Mouse (Mus musculus) lung, embryonic 14.5 days (tissue): ENCODE measurements at regions not wholly inside any gene's neighbourhood (a gene's known extent, or its start where the extent isn't known, plus 50 kb on each side); places are given as distances from the start of the nearest gene placed in this dataset.

Experiments used
- ATAC-seq: fragments of 200-750 bp; cut with Nextera tagmentation; 2 replicates; pipeline ENCODE4 v1.8.0; 2017; ENCODE audit warnings: mild to moderate bottlenecking, moderate TSS enrichment, moderate library complexity; ENCODE audit not compliant: insufficient read depth
- DNase-seq: peaks from one replicate; pipeline ENCODE4 v3.0.0-alpha.2; 2015
- H3K27ac ChIP-seq: fragments of 300-500 bp; sonication (generic); 2 replicates; pipeline ENCODE4 v1.5.1; 2014; ENCODE audit warnings: low read depth, mild to moderate bottlenecking, moderate library complexity
- H3K27me3 ChIP-seq: fragments of 300-500 bp; sonication (generic); 2 replicates; pipeline ENCODE4 v1.6.1; 2014; ENCODE audit warnings: low read length, control low read depth; ENCODE audit not compliant: insufficient read depth
- H3K36me3 ChIP-seq: fragments of 300-500 bp; sonication (generic); 2 replicates; pipeline ENCODE4 v1.6.1; 2014; ENCODE audit warnings: control low read depth; ENCODE audit not compliant: insufficient read depth
- H3K4me1 ChIP-seq: fragments of 300-500 bp; sonication (generic); 2 replicates; pipeline ENCODE4 v1.6.1; 2014; ENCODE audit warnings: antibody characterized with exemption, control low read depth; ENCODE audit not compliant: insufficient read depth
- H3K4me2 ChIP-seq: fragments of 300-500 bp; sonication (generic); 2 replicates; pipeline ENCODE4 v1.6.1; 2014; ENCODE audit warnings: mild to moderate bottlenecking
- H3K4me3 ChIP-seq: fragments of 300-500 bp; sonication (generic); 2 replicates; pipeline ENCODE4 v1.5.1; 2014; ENCODE audit warnings: low read depth, low read length
- H3K9ac ChIP-seq: fragments of 300-500 bp; sonication (generic); 2 replicates; pipeline ENCODE4 v1.6.1; 2014
- H3K9me3 ChIP-seq: fragments of 300-500 bp; sonication (generic); 2 replicates; pipeline ENCODE4 v1.6.1; 2016; ENCODE audit warnings: low read depth, low read length, control low read depth
- CTCF ChIP-seq: IDR thresholded peaks from 2 replicates; pipeline ENCODE4 v1.5.1; 2016; ENCODE audit warnings: antibody characterized with exemption, low read depth
- WGBS: fragments of 180-500 bp; shearing (Covaris S2); extraction: QIAGEN DNeasy Blood & Tissue Kit; methylation state at CpG from one replicate; pipeline ENCODE4 v1.1.7; 2014; 5-methylcytosine and 5-hydroxymethylcytosine counted together

DNA sequence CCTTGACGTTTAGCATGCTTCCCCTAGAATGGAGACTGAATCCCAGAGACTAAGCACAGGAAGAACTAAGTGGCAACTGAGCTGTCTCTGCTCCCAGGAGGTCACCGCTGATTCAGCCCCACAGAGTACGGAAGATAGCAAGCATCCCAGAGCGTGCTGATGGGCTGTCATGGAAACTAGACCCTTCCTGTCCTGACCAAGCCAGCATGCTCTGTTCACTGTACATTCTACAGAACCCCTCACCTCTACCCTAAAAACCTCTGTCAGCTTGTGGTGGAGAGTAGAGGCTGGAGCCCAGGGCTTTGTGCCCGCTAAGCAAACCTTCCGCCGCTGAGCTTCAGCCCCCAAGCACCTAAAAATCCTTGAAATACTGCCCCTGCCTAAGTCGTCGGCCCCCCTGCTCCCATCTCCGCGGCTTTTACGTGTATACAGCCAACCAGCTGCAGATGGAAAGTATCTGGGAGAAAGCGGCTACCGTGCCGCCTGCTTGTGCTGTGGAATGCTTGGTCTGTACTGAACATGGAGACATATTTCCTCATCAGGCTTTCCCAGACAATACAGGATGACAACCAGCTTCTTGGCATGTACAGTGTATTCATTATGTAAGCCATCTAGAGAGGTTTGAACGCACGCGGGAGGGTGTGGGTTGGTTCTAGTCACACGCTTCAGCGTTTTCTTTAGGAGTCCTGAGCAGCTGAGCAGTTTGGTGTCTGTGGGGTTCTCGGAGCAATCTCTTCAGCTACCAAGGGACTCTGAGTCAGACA lies 237.1 kb downstream of the Tshz3 start:
- WGBS = 42% methylated on average over 21 of the region's 21 CpGs
- Histone ChIP-seq H3K9me3 (no peaks in the 10 kb centered on the region), H3K27me3 (no peaks in the 10 kb centered on the region), H3K4me3 (no peak overlapping the region), H3K27ac (no peak overlapping the region), H3K36me3 (no peaks in the 10 kb centered on the region), H3K4me1 (0 out of 2 replicates have a peak, but pooled peaks cover 5% of the 10 kb centered on the region), H3K9ac (peak overlapping the region; percentile 9; the same call in 1 of the 2 replicates), H3K4me2 (peak overlapping the region; percentile 39; the same call in 1 of the 2 replicates)
- peak; percentile 60 for DNase-seq
- no peak for TF ChIP-seq CTCF
- peak; percentile 66; the same call in 1 of the 2 replicates for ATAC-seq

DNA sequence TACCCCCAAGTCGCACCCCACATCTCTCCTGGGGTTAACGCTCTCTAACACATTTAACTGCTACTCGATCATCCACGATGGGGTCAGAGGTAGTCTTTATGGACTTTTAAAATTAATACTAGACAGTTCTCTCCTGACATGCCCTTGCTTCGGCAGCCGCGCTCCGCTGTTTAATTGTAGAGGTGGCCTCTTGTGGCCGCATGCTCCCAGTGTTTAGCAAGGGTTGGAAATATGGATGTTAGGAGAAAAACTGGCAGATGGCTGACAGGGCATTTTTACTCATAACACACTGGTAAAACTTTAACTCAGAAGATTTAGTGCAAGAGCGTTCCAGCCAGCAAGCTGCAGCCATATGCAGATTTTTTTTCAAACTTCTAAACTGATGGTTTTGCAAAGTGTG lies 242.7 kb downstream of the Tshz3 start:
- no peak overlapping the region for H3K4me3 ChIP-seq
- no peaks in the 10 kb centered on the region for H3K9me3 ChIP-seq
- no peak; the same call in 1 of the 2 replicates for ATAC-seq
- peak overlapping the region; percentile 35; the same call in 1 of the 2 replicates for H3K4me2 ChIP-seq
- no peak overlapping the region for H3K9ac ChIP-seq
- 0 out of 2 replicates have a peak, but pooled peaks cover 5% of the 10 kb centered on the region for H3K4me1 ChIP-seq
- no peak overlapping the region for H3K27ac ChIP-seq
- no peaks in the 10 kb centered on the region for H3K27me3 ChIP-seq
- peak; percentile 76 for DNase-seq
- no peaks in the 10 kb centered on the region for H3K36me3 ChIP-seq
- 35% methylated on average over 10 of the region's 10 CpGs for WGBS
- peak; percentile 32; the same call in 1 of the 2 replicates for TF ChIP-seq CTCF

DNA sequence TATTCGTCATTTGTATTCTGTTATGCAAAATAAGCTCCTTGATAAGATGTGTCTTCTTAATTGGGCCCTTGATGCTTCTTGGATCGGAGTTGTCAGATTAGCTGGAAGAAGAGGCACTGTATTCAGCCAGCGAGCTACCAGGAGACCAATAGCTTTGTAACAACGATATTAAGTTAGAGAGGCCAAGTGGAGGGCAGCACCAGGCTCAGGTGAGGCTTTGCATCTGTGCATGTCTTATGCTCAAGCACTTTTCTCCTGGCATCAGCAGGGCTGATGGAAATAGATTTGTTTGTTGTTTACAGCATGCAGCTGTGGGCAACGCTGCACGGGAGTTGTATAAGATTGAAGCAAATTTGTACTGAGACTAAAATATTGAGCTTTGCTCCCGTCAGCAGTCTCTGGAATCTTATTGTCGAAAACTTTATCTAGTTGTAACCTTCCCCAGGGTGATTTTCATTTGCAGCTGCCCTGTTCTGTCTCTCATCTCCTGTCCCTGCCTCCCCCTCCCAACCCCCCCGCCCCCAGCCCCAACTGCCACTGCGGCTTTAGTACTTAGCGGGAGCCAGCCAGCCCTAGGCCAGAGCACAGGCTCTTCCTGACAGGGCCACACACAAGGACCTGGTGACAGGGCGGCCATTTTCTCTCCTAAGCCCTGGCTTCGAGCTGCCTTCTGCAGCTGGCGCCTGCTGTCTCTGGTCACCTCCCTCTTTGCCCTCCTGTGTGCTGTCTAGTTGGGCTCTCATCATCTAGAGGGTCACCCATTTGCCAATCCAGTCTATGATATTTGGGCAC lies 247.3 kb downstream of the Tshz3 start:
- Histone ChIP-seq H3K27ac (no peak overlapping the region), H3K9ac (no peak overlapping the region), H3K27me3 (no peaks in the 10 kb centered on the region), H3K36me3 (no peaks in the 10 kb centered on the region), H3K4me3 (no peak overlapping the region), H3K9me3 (no peaks in the 10 kb centered on the region), H3K4me2 (no peak overlapping the region), H3K4me1 (0 out of 2 replicates have a peak, but pooled peaks cover 5% of the 10 kb centered on the region)
- no peak for DNase-seq
- WGBS = 50% methylated on average over 14 of the region's 14 CpGs
- no peak for TF ChIP-seq CTCF
- ATAC-seq = peak; percentile 49; the same call in 1 of the 2 replicates

DNA sequence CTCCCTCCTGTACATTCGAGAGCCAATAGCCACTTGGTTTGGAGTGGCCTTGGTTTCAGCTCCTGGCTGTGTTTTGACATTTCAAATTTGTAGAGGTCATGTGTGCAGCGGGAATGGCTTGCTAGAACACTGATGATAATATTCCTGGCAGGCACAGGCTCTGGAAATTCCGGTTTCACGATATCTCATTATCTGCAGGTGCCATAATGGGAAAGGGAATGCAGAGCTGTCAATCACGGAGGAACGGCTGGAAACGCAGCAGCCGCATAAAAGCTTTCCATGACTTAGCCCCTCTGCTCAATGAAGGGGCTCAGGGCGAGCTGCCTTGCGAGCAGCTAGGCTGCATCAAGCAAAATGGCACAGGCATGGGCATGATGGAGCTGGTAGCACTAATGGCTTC lies 251.6 kb downstream of the Tshz3 start:
- H3K4me3 ChIP-seq = no peak overlapping the region

DNA sequence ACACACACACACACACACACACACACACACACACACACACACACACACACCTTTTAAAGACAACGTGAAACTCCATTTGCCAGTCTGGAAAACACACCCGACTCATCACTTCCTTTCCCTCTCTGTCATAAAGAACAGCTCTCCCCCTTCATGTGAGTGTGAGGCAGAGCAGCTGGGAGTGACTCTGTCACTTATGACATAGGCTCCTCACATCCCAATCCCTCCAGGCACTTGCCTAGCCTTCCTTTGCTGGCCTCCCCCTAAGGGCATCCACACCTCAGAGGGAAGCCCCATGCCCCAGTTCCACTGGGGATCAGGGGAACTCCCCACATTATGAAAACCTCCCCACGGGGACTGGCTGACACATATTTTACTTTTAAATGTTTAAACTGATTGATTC lies 257.5 kb downstream of the Tshz3 start:
- no peaks in the 10 kb centered on the region for H3K36me3 ChIP-seq
- no peak overlapping the region for H3K27ac ChIP-seq
- no peaks in the 10 kb centered on the region; the same call in 1 of the 2 replicates for H3K9me3 ChIP-seq
- no peak for TF ChIP-seq CTCF
- no peak overlapping the region for H3K4me2 ChIP-seq
- DNase-seq = peak; percentile 82
- 25% methylated on average over 3 of the region's 3 CpGs for WGBS
- no peak overlapping the region for H3K4me3 ChIP-seq
- H3K9ac ChIP-seq = no peak overlapping the region
- H3K27me3 ChIP-seq = no peaks in the 10 kb centered on the region
- 0 out of 2 replicates have a peak, but pooled peaks cover 2% of the 10 kb centered on the region for H3K4me1 ChIP-seq
- ATAC-seq = peak; percentile 62; the same call in 1 of the 2 replicates

More for the DNA sequence above, 251.6 kb downstream of the Tshz3 start:
- ATAC-seq = no peak
- no peak for DNase-seq
- H3K36me3 ChIP-seq = no peaks in the 10 kb centered on the region
- H3K9ac ChIP-seq = no peak overlapping the region
- no peaks in the 10 kb centered on the region for H3K9me3 ChIP-seq
- H3K4me2 ChIP-seq = no peak overlapping the region
- no peaks in the 10 kb centered on the region for H3K27me3 ChIP-seq
- no peaks in the 10 kb centered on the region for H3K4me1 ChIP-seq
- WGBS = 64% methylated on average over 10 of the region's 10 CpGs
- no peak for TF ChIP-seq CTCF
- H3K27ac ChIP-seq = no peak overlapping the region

DNA sequence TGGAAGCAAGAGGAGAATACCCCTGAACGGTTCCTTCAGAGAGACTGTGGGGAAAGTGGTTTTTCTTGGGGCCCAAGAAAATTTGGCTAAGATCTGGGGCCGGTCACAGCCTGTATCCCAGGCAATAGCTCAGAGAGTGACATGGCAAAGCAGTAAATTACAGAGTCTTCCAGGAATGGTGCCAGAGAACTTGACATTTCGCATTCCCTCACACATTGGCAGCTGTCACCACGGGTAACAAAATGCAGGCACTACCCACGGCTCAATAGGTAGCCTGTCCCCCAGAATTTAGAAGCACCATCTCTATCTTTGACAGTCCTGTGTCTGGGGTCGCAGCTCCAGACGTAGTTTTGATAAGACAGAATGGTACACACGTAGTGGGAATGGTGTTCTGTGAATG lies 260.3 kb downstream of the Tshz3 start:
- H3K9me3 ChIP-seq = no peaks in the 10 kb centered on the region; the same call in 1 of the 2 replicates
- no peak overlapping the region for H3K4me3 ChIP-seq
- no peak overlapping the region for H3K27ac ChIP-seq
- H3K27me3 ChIP-seq = no peaks in the 10 kb centered on the region
- ATAC-seq (no peak), DNase-seq (no peak)
- WGBS = 49% methylated on average over 8 of the region's 8 CpGs
- no peaks in the 10 kb centered on the region for H3K36me3 ChIP-seq
- H3K4me2 ChIP-seq = no peak overlapping the region
- H3K9ac ChIP-seq = no peak overlapping the region
- TF ChIP-seq CTCF = no peak
- H3K4me1 ChIP-seq = 0 out of 2 replicates have a peak, but pooled peaks cover 2% of the 10 kb centered on the region

DNA sequence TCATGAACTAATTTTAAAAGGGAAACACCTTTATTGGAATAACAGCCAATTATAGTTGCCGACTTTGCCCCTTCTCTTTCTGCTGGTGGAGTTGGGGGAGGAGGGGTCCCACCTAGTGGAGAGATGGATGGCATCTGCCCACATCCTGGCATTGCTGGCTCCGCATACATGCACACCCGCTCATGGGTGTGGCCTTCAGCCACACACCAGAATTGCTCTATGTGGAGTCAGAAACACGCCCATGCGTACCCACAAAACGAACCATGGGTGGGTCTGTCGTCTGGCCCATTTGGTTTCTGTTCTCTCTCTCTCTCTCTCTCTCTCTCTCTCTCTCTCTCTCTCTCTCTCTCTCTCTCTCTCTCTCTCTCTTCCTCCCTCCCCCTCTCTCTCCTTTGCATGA lies 273.9 kb downstream of the Tshz3 start:
- no peak for DNase-seq
- WGBS = 60% methylated on average over 7 of the region's 7 CpGs
- Histone ChIP-seq H3K9ac (no peak overlapping the region), H3K4me2 (no peak overlapping the region), H3K27me3 (no peaks in the 10 kb centered on the region), H3K4me3 (no peak overlapping the region), H3K27ac (no peak overlapping the region), H3K36me3 (no peaks in the 10 kb centered on the region), H3K9me3 (no peaks in the 10 kb centered on the region), H3K4me1 (no peaks in the 10 kb centered on the region)
- ATAC-seq = no peak
- no peak for TF ChIP-seq CTCF
